Mouse (Mus musculus) heart, embryonic 15.5 days (tissue): Measurements from ENCODE around the gene Gm42517. TPM values are rescaled to one million over a fixed set of nuclear protein-coding genes. Genes with fewer than 3 reads are reported as not detected.

ENCODE experiments used
- ATAC-seq: fragments of 200-750 bp; cut with Nextera tagmentation; replicated peaks from 2 replicates; pipeline ENCODE4 v1.8.0; 2017; ENCODE audit warnings: low read depth, moderate TSS enrichment; ENCODE audit not compliant: insufficient number of reproducible peaks, insufficient read depth, low FRiP score
- H3K27ac ChIP-seq: fragments of 300-500 bp; sonication (generic); 2 replicates; pipeline ENCODE4 v1.5.1; 2015; ENCODE audit warnings: mild to moderate bottlenecking, inconsistent platforms
- H3K27me3 ChIP-seq: fragments of 300-500 bp; sonication (generic); 2 replicates; pipeline ENCODE4 v1.6.1; 2015; ENCODE audit warnings: inconsistent platforms
- H3K36me3 ChIP-seq: fragments of 300-500 bp; sonication (generic); 2 replicates; pipeline ENCODE4 v1.6.1; 2015; ENCODE audit warnings: mild to moderate bottlenecking, inconsistent platforms
- H3K4me1 ChIP-seq: fragments of 300-500 bp; sonication (generic); replicated peaks from 2 replicates; pipeline ENCODE4 v1.6.1; 2015; ENCODE audit warnings: inconsistent platforms
- H3K4me2 ChIP-seq: fragments of 300-500 bp; sonication (generic); 2 replicates; pipeline ENCODE4 v1.6.1; 2015; ENCODE audit warnings: inconsistent platforms, mild to moderate bottlenecking, moderate library complexity
- H3K4me3 ChIP-seq: fragments of 300-500 bp; sonication (generic); 2 replicates; pipeline ENCODE4 v1.5.1; 2015; ENCODE audit warnings: mild to moderate bottlenecking, inconsistent platforms
- H3K9ac ChIP-seq: fragments of 300-500 bp; sonication (generic); 2 replicates; pipeline ENCODE4 v1.6.1; 2015; ENCODE audit warnings: mild to moderate bottlenecking, inconsistent platforms
- H3K9me3 ChIP-seq: fragments of 300-500 bp; sonication (generic); replicated peaks from 2 replicates; pipeline ENCODE4 v1.6.1; 2016; ENCODE audit warnings: inconsistent platforms
- WGBS: fragments of 180-500 bp; shearing (Covaris S2); methylation state at CpG from one replicate; pipeline ENCODE4 v1.1.7; 2015; ENCODE audit warnings: mixed read lengths; 5-methylcytosine and 5-hydroxymethylcytosine counted together
- polyA plus RNA-seq: library from polyadenylated mRNA; unstranded; fragments of >200 nt; fragmentation: Nextera tagmentation; extraction: Ambion mirVana; gene quantifications from 2 replicates; pipeline ENCODE4 v1.2.1, GENCODE M21; 2015

The Gm42517 gene
- polyA plus RNA-seq, 1 experiment from 2014 or later = not detected

- Histone ChIP-seq H3K36me3 (peaks cover 24% of the 10 kb centered on the region), H3K9ac (no peak overlapping the region), H3K4me2 (no peak overlapping the region), H3K27ac (no peak overlapping the region), H3K9me3 (no peaks in the 10 kb centered on the region), H3K27me3 (no peaks in the 10 kb centered on the region), H3K4me1 (no peaks in the 10 kb centered on the region), H3K4me3 (no peak overlapping the region)
- whole genome bisulfite sequencing = 78% methylated on average over 6 of the region's 6 CpGs
- ATAC-seq = no peak
Measured at GRCm38 (mm10) chr5:108347843-108348242, 19.9 kb downstream of the Gm42517 start.

- H3K9me3 ChIP-seq = no peaks in the 10 kb centered on the region
- no peak overlapping the region for H3K9ac ChIP-seq
- H3K4me1 ChIP-seq = no peaks in the 10 kb centered on the region
- 72% methylated on average over 10 of the region's 10 CpGs for WGBS
- no peak overlapping the region for H3K4me2 ChIP-seq
- H3K4me3 ChIP-seq = no peak overlapping the region
- H3K27me3 ChIP-seq = no peaks in the 10 kb centered on the region
- no peak overlapping the region for H3K27ac ChIP-seq
- ATAC-seq = no peak
- H3K36me3 ChIP-seq = peaks cover 24% of the 10 kb centered on the region
Measured at GRCm38 (mm10) chr5:108345313-108346071, 22.2 kb downstream of the Gm42517 start.

- Histone ChIP-seq H3K9ac (no peak overlapping the region), H3K4me3 (no peak overlapping the region), H3K27ac (no peak overlapping the region), H3K36me3 (peaks cover 28% of the 10 kb centered on the region), H3K27me3 (no peaks in the 10 kb centered on the region), H3K9me3 (no peaks in the 10 kb centered on the region), H3K4me1 (no peaks in the 10 kb centered on the region), H3K4me2 (no peak overlapping the region)
- 87% methylated on average over 4 of the region's 4 CpGs for WGBS
- ATAC-seq = no peak
Measured at GRCm38 (mm10) chr5:108343680-108344170, 24.0 kb downstream of the Gm42517 start.

- Histone ChIP-seq H3K27me3 (no peaks in the 10 kb centered on the region), H3K4me3 (no peak overlapping the region), H3K27ac (no peak overlapping the region), H3K4me2 (no peak overlapping the region), H3K9ac (no peak overlapping the region), H3K36me3 (peaks cover 36% of the 10 kb centered on the region), H3K9me3 (no peaks in the 10 kb centered on the region), H3K4me1 (no peaks in the 10 kb centered on the region)
- no peak for ATAC-seq
- 68% methylated on average over 3 of the region's 3 CpGs for WGBS
Measured at GRCm38 (mm10) chr5:108338049-108338448, 29.7 kb downstream of the Gm42517 start.

- Histone ChIP-seq H3K4me1 (no peaks in the 10 kb centered on the region), H3K27me3 (no peaks in the 10 kb centered on the region), H3K27ac (no peak overlapping the region), H3K9me3 (no peaks in the 10 kb centered on the region), H3K4me3 (no peak overlapping the region), H3K4me2 (no peak overlapping the region), H3K9ac (no peak overlapping the region), H3K36me3 (peaks cover 43% of the 10 kb centered on the region)
- no peak for ATAC-seq
- 60% methylated on average over 4 of the region's 4 CpGs for WGBS
Measured at GRCm38 (mm10) chr5:108337385-108337784, 30.3 kb downstream of the Gm42517 start.

GRCm38 (mm10) chr5:108331051-108331450, 36.7 kb downstream of the Gm42517 start:
- H3K4me2 ChIP-seq = no peak overlapping the region
- ATAC-seq = no peak
- no peaks in the 10 kb centered on the region for H3K4me1 ChIP-seq
- H3K9ac ChIP-seq = no peak overlapping the region
- H3K36me3 ChIP-seq = peaks cover 34% of the 10 kb centered on the region
- H3K27ac ChIP-seq = no peak overlapping the region
- H3K27me3 ChIP-seq = no peaks in the 10 kb centered on the region
- no peak overlapping the region for H3K4me3 ChIP-seq
- WGBS = 83% methylated on average over 1 of the region's 1 CpGs
- no peaks in the 10 kb centered on the region for H3K9me3 ChIP-seq

Other genes starting within 250 kb of the Gm42517 start
- gene Tmed5, start 235.3 kb downstream of the Gm42517 start, polyA plus RNA-seq = 27.3 and 36.6 TPM in 2 replicates
- 4.4 and 7.4 TPM in 2 replicates for gene Ccdc18, start 235.0 kb downstream of the Gm42517 start, polyA plus RNA-seq
- gene Dr1, start 99.0 kb downstream of the Gm42517 start, polyA plus RNA-seq = 23.9 and 24.2 TPM in 2 replicates
- gene Pigg, start 55.3 kb downstream of the Gm42517 start, polyA plus RNA-seq = 5.3 and 5.7 TPM in 2 replicates
- gene Pde6b, start 20.5 kb upstream of the Gm42517 start, polyA plus RNA-seq = 0.19 and 0.20 TPM in 2 replicates
- 639 and 1,118 TPM in 2 replicates for gene Atp5k, start 66.5 kb upstream of the Gm42517 start, polyA plus RNA-seq
- gene Mfsd7a, start 81.0 kb upstream of the Gm42517 start, polyA plus RNA-seq = 0.35 and 0.43 TPM in 2 replicates
- 15.2 and 17.9 TPM in 2 replicates for gene Pcgf3, start 93.3 kb upstream of the Gm42517 start, polyA plus RNA-seq
- 0.66 and 1.9 TPM in 2 replicates for gene Cplx1, start 182.1 kb upstream of the Gm42517 start, polyA plus RNA-seq